Mouse (Mus musculus) inflammation-experienced regulatory T-cells, adult 16 weeks (primary cell): ENCODE data around the gene BC048403. TPM values are rescaled to one million over a fixed set of nuclear protein-coding genes. Genes with fewer than 3 reads are reported as not detected.

Source experiments
- polyA plus RNA-seq: library from polyadenylated mRNA; unstranded; fragments of 100-300 nt; shearing (Covaris generic); gene quantifications from one replicate; pipeline ENCODE4 v1.2.1, GENCODE M21; 2017

BC048403 gene
- polyA plus RNA-seq, result 3.1 TPM

GRCm38 (mm10) chr10:121739548-121740505 lies at the start of gene BC048403:
Gene BC048403 (plus strand): TSS chr10:121739937.

Other genes starting within 250 kb of the BC048403 start
- gene Tbk1, start 153.2 kb upstream of the BC048403 start, polyA plus RNA-seq, result 107 TPM
- gene Xpot, start 113.6 kb upstream of the BC048403 start, polyA plus RNA-seq, result 33.0 TPM
- 0.54 TPM for gene D930020B18Rik, start 98.3 kb upstream of the BC048403 start, polyA plus RNA-seq